Mouse (Mus musculus): ENCODE measurements around the gene Ppa1. TPM values are rescaled to one million over a fixed set of nuclear protein-coding genes. Genes with fewer than 3 reads are reported as not detected.

Gene Ppa1
- total RNA-seq, 4 experiments from 2014 or later, result 98.3 to 113 (median 102) TPM

DNA sequence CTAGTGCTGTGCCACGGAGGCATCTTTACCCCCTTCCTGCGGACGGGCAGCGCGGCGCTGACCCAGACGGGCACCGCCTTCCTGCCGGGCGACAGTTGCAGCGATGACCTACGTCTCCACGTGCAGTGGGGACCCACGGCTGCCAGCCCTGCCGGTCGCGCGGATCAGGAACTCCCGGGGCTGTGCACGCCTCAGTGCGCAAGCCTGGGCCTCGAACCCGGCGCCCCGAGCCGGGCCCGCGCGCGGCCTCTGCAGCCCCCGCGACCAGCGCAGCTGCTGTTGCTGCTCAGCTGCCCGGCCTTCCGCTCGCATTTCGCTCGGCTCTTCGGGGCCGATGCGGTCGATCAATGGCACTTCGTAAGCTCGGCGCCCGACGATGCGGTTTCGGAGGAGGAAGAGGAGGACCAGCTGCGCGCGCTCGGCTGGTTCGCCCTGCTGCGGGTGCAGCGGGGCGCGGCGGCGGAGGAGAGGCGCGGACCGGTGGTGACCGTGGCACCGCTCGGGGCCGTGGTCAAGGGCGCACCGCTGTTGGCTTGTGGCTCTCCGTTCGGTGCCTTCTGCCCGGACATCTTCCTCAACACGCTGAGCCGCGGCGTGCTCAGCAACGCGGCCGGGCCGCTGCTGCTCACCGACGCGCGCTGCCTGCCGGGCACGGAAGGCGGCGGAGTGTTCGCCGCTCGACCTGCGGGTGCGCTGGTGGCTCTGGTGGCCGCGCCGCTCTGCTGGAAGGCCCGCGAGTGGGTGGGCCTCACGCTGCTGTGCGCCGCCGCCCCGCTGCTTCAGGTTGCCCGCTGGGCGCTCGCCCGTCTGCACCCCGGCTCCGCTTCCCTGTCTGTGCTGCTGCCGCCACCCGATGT lies 47.6 kb downstream of the Ppa1 start:
- no peak for DNase-seq (ENCODE audit: low spot score in 2 of 2)

DNA sequence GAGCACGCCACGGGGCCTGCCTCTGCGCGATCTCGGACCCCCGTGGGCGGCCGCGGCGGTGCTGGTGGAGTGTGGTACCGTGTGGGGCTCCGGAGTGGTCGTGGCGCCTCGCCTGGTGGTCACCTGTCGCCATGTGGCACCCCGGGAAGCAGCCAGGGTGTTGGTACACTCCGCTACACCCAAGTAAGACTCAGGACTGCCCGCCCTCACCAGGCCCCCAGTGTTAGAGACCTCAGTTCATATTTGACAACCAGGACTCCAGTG lies 48.1 kb downstream of the Ppa1 start:
- DNase-seq (ENCODE audit: low spot score in 2 of 2), result no peak

DNA sequence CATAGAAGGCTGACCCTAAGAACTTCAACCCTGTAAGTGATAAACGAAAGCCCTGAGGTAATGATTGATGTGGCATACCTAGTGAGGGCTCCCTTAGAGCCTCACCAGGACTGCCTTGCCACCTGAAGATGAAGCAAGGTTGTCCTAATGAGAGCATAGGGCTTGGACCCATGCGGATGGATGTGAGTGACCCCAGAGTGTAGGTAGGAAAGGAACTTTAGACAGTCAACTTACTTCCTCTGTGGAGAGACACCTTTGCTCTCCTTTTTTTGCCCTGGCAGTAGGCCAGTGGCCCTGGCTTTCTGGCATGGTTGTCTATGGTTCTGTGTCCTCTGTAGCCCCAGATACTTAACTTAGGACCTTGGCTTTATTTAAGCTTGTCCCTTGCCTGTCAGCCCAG lies 48.7 kb downstream of the Ppa1 start:
- DNase-seq (ENCODE audit: low spot score in 2 of 2), result no peak

DNA sequence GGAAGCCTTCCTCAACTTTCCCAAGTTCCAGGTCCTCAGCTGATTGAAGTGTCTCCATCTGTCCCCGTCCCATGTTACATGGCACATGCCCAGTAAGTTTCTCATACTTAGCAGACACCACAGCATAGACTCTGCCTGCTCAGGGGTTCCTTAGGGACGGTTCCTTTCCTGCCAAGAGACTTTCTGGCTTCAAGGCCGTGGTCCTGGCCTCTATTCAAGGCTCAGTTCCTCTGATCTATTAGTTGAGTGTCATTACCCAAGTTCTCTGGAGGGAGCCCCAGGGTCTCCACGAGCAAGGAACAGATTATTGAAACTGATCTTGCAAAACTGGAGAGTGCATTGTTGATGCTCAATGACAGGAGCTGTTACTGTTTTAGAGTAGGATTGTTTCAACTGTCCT lies 56.3 kb downstream of the Ppa1 start:
- DNase-seq (ENCODE audit: low spot score in 2 of 2), result no peak

DNA sequence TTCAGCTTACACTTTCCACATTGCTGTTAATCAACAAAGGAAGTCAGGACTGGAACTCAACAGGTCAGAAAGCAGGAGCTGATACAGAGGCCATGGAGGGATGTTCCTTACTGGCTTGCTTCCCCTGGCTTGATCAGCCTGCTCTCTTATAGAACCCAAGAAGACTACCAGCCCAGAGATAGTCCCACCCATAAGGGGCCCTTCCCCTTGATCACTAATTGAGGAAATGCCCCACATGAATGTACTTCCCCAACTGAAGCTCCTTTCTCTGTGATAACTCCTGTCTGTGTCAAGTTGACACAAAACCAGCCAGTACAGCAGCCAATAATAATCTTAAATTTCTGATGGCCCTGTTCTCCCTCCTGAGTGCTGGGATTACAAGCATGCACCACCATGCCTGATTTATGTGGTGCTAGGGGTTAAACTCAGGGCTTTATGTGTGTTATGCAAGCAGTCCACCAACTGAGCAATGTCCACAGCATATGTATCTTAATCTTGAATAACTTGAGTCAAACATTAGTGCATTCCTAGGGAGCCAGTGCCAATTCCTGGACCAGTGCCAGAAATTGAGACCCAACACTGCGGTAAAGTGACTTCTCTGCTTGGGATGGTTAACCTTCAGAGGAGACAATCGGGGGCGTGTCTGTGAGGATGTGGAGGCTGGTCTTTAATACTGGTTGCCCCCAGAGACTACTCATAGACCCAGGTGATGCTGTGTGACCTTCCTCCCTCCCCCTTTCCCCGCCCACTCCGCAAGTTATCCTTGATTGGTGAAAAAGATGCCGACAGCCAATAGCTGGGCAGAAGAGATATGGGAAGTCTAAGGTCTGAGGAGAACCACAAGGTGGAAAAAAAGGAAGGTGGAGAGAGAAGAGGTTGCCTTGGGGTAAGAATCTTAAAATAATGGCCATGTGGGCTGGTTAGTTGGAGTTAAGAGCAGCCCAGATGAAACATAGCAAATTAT lies 58.3 kb downstream of the Ppa1 start:
- DNase-seq (ENCODE audit: low spot score in 2 of 2), result no peak

DNA sequence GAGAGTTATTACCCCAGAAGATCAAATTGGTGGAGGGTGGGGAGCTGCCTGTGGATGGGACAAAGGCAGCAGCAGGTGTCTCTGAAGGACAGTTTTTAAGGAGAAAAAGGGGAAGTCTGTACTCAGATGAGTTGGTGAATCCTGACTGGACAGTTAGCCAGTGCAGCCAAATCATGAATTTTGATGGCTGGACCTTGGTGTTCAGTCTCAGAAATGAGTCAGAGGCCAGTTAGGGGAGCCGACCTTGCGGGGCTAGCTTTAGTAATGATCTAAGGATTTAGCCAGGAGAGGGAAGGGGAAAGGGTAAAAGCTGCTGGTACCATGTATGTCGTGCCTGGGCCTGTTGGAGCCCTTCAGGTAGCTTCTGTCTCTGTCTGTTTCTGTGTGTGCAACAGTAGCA lies 65.2 kb downstream of the Ppa1 start:
- DNase-seq (ENCODE audit: low spot score in 2 of 2), result no peak

DNA sequence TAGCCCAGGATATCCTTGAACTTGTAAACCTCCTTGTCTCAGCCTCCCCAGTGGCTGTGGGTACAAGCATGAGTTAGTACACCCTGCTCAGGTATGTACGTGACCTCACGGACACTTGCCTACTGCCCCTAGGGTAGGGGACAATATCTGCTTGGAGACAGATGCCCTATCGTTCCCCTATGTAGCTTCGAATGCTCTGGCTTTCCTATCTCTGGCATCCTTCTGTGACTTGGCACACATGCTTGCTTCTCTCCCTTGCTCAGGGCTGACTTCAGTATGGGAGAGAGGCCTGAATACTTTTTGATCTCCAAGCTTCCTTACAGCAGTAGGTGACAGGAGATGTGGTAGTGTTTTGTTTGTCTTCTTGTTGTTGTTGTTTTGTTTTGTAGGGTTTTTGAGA lies 65.8 kb downstream of the Ppa1 start:
- DNase-seq (ENCODE audit: low spot score in 2 of 2), result no peak

DNA sequence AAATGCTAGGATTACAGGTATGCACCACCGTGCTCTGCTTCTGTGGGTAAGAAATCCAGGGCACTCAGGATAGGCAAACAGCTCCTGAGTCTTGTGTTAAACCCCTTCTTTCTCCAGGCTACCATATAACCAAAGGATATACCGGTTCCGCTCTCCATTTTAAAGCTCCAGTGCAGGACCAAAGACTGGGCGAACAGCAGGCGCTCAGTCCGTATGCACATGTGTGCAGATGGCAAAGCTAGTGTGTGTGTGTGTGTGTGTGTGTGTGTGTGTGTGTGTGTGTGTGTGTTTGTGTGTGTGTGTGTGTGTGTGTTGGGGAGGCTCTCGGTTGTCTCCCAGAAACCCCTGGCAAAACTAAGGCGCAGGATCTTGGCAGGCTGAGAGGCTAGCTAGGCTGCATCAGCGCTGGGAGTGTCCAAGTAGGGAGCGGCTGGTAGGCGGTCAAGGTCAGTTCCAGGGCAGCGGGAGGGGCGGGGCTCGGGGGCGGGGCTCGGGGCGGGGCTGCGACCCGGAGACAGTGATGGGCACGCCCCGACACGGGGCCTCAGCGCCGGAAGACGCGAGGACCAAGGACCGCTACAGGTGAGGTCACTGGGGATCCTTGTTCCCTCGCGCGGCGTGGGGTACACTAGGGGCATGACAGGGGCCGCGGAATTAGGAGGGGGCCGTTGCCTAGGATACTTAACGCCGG lies 66.6 kb downstream of the Ppa1 start, which contains the start of gene Aifm2:
Gene Aifm2 (plus strand): TSS at position 493 of the 691 bp plus-strand sequence.
- DNase-seq (ENCODE audit: low spot score in 2 of 2), result peak in 1 of 2 experiments; percentile 24

DNA sequence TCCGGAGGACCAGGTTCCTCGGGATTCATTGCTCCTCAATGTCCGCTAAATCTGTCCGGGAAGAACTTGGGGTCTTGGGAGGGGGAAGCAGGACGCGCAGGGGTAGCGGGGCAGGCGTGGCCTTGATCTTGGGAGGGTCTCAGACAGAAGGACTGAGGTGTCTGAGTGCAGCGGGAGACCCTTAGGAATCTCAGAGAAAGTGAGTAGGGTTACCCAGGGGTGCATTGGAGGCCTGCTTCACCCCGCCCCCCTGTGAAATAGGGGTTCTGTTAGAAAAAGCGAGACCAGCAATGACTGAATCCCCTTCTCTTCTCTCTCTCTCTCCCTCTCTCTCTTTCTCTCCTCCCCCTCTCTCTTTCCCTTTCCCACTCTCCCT lies 67.1 kb downstream of the Ppa1 start:
- DNase-seq (ENCODE audit: low spot score in 2 of 2), result no peak

DNA sequence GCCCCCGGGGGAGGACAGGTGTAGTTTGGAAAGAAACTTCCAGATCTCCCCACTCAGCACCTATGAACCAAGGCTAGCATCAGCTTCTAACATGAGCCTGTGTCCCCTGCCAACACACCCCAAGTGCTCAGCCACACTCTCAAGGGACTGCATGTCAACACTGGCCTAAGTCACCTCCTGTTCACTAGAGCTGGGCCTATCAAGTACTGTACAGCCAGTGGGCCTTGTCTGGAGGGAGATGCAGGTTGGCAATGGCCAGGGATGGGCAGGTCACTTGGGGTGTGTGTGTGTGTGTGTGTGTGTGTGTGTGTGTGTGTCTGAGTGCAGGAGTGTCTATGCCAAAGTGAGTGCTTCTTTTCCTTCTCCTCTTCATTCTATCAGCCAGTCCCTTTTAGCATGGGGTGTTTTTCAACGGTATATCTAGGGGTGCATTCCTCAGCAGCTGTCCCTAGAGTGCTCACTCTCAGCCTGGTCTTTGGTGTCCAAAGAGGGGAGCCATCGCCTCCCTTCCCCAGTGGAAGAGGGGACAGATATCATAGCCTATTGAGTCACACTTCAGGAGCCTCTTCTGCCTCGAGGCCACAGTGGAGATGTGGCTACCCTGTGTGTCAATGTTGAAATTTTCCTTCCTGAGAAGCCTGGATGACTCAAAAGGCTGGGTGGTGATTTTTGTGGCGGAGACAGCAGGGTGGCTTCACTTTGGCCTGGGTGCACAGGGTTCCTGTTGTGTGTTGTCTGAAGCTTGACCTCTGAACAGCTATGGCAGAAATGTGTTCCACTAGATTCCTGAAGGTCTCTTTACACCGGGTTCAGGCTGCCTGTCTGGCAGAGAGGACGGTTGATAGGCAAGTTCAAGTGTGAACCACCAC lies 67.9 kb downstream of the Ppa1 start:
- DNase-seq (ENCODE audit: low spot score in 2 of 2), result no peak

DNA sequence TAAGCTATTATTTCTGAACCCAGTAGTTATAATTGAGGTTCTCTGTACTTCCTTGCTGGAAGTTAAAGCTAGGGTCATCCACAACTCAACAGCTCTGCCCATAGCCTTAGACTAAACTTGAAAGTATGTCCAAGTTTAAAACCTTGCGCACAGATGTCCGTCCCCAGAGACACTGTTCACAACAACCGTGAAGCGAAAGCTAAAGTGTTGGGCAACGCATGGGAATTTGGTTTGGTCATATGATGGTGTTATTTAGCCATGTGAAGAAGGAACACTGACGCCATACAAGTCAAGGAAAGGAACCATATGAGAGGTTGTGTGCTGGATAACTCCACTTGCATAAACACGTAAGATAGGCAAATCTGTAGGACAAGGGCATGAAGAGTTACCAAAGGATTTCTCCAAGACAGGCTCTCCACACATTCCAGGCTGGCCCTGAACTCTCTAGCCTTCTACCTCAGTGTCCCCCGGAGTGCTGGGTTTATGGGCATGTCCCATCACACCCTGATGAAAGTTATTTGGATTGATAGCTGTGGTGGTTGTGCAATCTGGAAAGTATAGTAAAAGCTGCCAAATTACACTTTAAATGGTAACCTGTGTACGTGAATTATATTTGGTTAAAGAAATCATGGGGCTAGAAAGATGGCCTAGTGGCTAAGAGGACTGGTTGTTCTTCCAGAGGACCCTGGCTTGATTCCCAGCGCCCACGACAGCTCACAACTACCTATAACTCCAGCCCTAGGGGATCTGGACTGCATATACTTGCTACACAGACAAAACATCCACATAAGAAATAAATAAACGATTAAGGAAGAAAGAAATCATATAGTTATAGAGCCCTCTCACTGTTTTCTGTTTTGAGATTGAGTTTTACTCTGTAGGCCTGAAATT lies 69.3 kb downstream of the Ppa1 start:
- no peak for DNase-seq (ENCODE audit: low spot score in 2 of 2)

DNA sequence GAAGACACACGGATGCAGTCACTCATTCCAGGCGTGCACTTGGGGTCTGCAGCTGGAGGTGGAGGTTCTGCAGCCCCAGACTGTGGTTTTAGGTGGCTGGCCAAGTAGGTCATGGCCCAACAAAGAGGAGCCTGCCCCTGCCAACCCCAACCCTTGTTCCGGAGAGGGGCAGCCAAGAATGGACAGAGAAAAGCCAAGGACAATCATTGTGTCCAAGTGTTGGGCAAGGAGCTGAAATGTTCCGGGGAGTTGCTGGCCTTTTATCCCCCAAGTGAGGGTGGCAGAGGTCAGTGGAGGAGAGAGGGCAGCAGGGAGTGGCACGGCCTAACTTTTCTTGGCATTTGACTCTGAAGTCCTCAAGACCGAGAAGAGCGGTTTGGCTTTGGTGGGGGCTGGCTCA lies 72.0 kb downstream of the Ppa1 start:
- DNase-seq (ENCODE audit: low spot score in 2 of 2), result no peak

DNA sequence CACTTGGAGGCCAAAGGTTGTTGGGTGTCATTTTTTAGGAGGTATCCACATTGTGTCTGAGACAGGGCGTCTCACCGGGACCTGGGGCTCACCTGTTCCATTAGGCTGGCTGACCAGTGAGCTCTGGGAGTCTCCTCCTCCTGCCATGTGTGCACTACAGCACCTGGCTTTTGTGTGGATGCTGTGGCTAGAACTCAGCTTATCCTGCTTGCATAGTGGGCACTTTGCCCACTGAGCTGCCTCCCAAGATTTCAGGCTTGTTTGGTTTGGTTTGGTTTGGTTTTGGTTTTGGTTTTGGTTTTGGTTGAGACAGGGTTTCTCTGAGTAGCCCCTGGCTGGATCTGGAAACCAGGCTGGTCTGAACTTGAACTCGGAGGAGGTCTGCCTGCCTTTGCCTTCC lies 73.9 kb downstream of the Ppa1 start:
- no peak for DNase-seq (ENCODE audit: low spot score in 2 of 2)

DNA sequence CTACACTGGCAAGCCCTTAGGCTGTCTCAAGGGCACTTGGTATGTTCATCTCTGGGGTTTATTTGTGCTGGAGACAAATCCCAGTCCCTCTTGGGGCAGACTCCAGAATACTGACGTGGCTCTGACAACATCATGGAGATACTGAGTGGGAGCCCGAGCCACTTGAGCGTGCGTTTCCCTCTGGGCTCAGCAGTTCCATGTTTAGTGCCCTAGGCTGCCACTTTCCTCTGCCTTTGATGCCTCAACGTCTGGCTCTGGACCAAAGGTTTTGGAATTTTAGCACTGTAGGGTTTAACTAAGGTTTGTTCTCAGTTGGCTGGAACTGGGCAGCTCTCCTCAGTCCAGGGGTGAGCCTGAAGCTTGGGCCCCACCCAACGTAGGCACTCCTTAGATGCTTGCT lies 74.9 kb downstream of the Ppa1 start:
- DNase-seq (ENCODE audit: low spot score in 2 of 2), result no peak

Other genes with a start within 250 kb of the Ppa1 start
- under 1 TPM in 3 of 4 experiments, not detected in 1; 0.22 to 0.30 (median 0.25) TPM for gene Nodal, start 230.6 kb upstream of the Ppa1 start, total RNA-seq (2022)
- 10 to 100 TPM; 43.0 to 55.3 (median 48.6) TPM for gene Eif4ebp2, start 195.9 kb upstream of the Ppa1 start, total RNA-seq (2022)
- 10 to 100 TPM; 17.9 to 23.7 (median 22.3) TPM for gene Lrrc20, start 172.8 kb upstream of the Ppa1 start, total RNA-seq (2022)
- gene Npffr1, start 53.1 kb upstream of the Ppa1 start, total RNA-seq (2022), result 1 to 10 TPM; 3.4 to 4.2 (median 3.6) TPM
- 100 to 1,000 TPM; 118 to 126 (median 121) TPM for gene Sar1a, start 31.7 kb downstream of the Ppa1 start, total RNA-seq (2022)
- 10 to 100 TPM; 20.2 to 22.9 (median 20.8) TPM for gene Tysnd1, start 47.0 kb downstream of the Ppa1 start, total RNA-seq (2022)
- gene Aifm2, start 66.7 kb downstream of the Ppa1 start, total RNA-seq (2022), result 10 to 100 TPM in 1 of 4 experiments, 1 to 10 TPM in 3; 9.4 to 11.2 (median 9.4) TPM
- 10 to 100 TPM; 12.5 to 15.2 (median 13.3) TPM for gene H2afy2, start 135.6 kb downstream of the Ppa1 start, total RNA-seq (2022)

All from layer of hippocampus, adult 8-10 months (tissue).